Mouse (Mus musculus): Measurements from ENCODE around the gene Olfr1055. TPM values are rescaled to one million over a fixed set of nuclear protein-coding genes. Genes with fewer than 3 reads are reported as not detected.
"Not testable (repeated sequence)": the region's sequence is repeated elsewhere in the genome, so short reads cannot be mapped to it uniquely, and the experiment has no call there.

Gene Olfr1055
- polyA plus RNA-seq (2015; fragmentation: Nextera tagmentation; extraction: Ambion mirVana): not detected in 2 replicates

- H3K9ac ChIP-seq (replicated peaks; ENCODE audit: low read depth, low read length): no peak within 1 kb of the TSS
- no peaks in the 10 kb centered on the region for H3K36me3 ChIP-seq (ENCODE audit: control insufficient read depth, insufficient read depth)
- H3K27me3 ChIP-seq (replicated peaks; ENCODE audit: control insufficient read depth, insufficient read depth, low read length): no peaks in the 10 kb centered on the region
- WGBS: 96% methylated on average over 5 of the region's 5 CpGs
- H3K4me2 ChIP-seq (ENCODE audit: low read length): no peak within 1 kb of the TSS
- H3K9me3 ChIP-seq (ENCODE audit: control insufficient read depth, low read length): no peaks in the 10 kb centered on the region
- no peak for ATAC-seq
- no peaks in the 10 kb centered on the region for H3K4me1 ChIP-seq (replicated peaks; ENCODE audit: control insufficient read depth, insufficient read depth, low read length)
- H3K4me3 ChIP-seq (replicated peaks; ENCODE audit: low read length): no peak within 1 kb of the TSS
- no peak within 1 kb of the TSS for H3K27ac ChIP-seq (ENCODE audit: low read length)
Measured at GRCm38 (mm10) chr2:86350184-86350583, at the start of gene Olfr1055. TSS of gene Olfr1055 (minus strand) at chr2:86350284.

GRCm38 (mm10) chr2:86395114-86395513 is 45.0 kb upstream of the Olfr1055 start:
- Histone ChIP-seq H3K4me2 (ENCODE audit: low read length) (no peak overlapping the region), H3K27me3 (replicated peaks; ENCODE audit: control insufficient read depth, insufficient read depth, low read length) (no peaks in the 10 kb centered on the region), H3K9ac (replicated peaks; ENCODE audit: low read depth, low read length) (no peak overlapping the region), H3K36me3 (ENCODE audit: control insufficient read depth, insufficient read depth) (no peaks in the 10 kb centered on the region), H3K27ac (ENCODE audit: low read length) (no peak overlapping the region), H3K4me1 (replicated peaks; ENCODE audit: control insufficient read depth, insufficient read depth, low read length) (no peaks in the 10 kb centered on the region), H3K4me3 (replicated peaks; ENCODE audit: low read length) (no peak overlapping the region), H3K9me3 (ENCODE audit: control insufficient read depth, low read length) (no peaks in the 10 kb centered on the region)
- ATAC-seq: no peak
- 96% methylated on average over 2 of the region's 2 CpGs for WGBS

- not testable (repeated sequence) for H3K9ac ChIP-seq (replicated peaks; ENCODE audit: low read depth, low read length); H3K4me3 ChIP-seq (replicated peaks; ENCODE audit: low read length); H3K4me1 ChIP-seq (replicated peaks; ENCODE audit: control insufficient read depth, insufficient read depth, low read length); H3K4me2 ChIP-seq (ENCODE audit: low read length); H3K9me3 ChIP-seq (ENCODE audit: control insufficient read depth, low read length); H3K27me3 ChIP-seq (replicated peaks; ENCODE audit: control insufficient read depth, insufficient read depth, low read length); H3K27ac ChIP-seq (ENCODE audit: low read length); H3K36me3 ChIP-seq (ENCODE audit: control insufficient read depth, insufficient read depth); ATAC-seq
Measured at GRCm38 (mm10) chr2:86388461-86388860, 38.4 kb upstream of the Olfr1055 start, which contains the start of gene Olfr1058. TSS of gene Olfr1058 (minus strand) at chr2:86388561.

GRCm38 (mm10) chr2:86378293-86378692 is 28.2 kb upstream of the Olfr1055 start, which contains the start of gene Olfr1057:
TSS of gene Olfr1057 (minus strand) at chr2:86378393.
- Histone ChIP-seq H3K4me3 (replicated peaks; ENCODE audit: low read length) (no peak within 1 kb of the TSS), H3K9me3 (ENCODE audit: control insufficient read depth, low read length) (no peaks in the 10 kb centered on the region), H3K27me3 (replicated peaks; ENCODE audit: control insufficient read depth, insufficient read depth, low read length) (no peaks in the 10 kb centered on the region), H3K36me3 (ENCODE audit: control insufficient read depth, insufficient read depth) (no peaks in the 10 kb centered on the region), H3K4me2 (ENCODE audit: low read length) (no peak within 1 kb of the TSS), H3K4me1 (replicated peaks; ENCODE audit: control insufficient read depth, insufficient read depth, low read length) (no peaks in the 10 kb centered on the region), H3K9ac (replicated peaks; ENCODE audit: low read depth, low read length) (no peak within 1 kb of the TSS), H3K27ac (ENCODE audit: low read length) (no peak within 1 kb of the TSS)
- ATAC-seq: no peak

GRCm38 (mm10) chr2:86366342-86366741 is 16.3 kb upstream of the Olfr1055 start:
- not testable (repeated sequence) for H3K4me2 ChIP-seq (ENCODE audit: low read length); H3K36me3 ChIP-seq (ENCODE audit: control insufficient read depth, insufficient read depth); H3K9ac ChIP-seq (replicated peaks; ENCODE audit: low read depth, low read length); H3K4me3 ChIP-seq (replicated peaks; ENCODE audit: low read length); H3K4me1 ChIP-seq (replicated peaks; ENCODE audit: control insufficient read depth, insufficient read depth, low read length); H3K27ac ChIP-seq (ENCODE audit: low read length); H3K27me3 ChIP-seq (replicated peaks; ENCODE audit: control insufficient read depth, insufficient read depth, low read length); ATAC-seq; H3K9me3 ChIP-seq (ENCODE audit: control insufficient read depth, low read length)
- 60% methylated on average over 1 of the region's 6 CpGs for WGBS

GRCm38 (mm10) chr2:86362369-86362768 is 12.3 kb upstream of the Olfr1055 start, which contains the start of gene Olfr1056:
TSS of gene Olfr1056 (minus strand) at chr2:86362469.
- Histone ChIP-seq H3K9me3 (ENCODE audit: control insufficient read depth, low read length) (no peaks in the 10 kb centered on the region), H3K36me3 (ENCODE audit: control insufficient read depth, insufficient read depth) (no peaks in the 10 kb centered on the region), H3K4me2 (ENCODE audit: low read length) (no peak within 1 kb of the TSS), H3K9ac (replicated peaks; ENCODE audit: low read depth, low read length) (no peak within 1 kb of the TSS), H3K4me1 (replicated peaks; ENCODE audit: control insufficient read depth, insufficient read depth, low read length) (no peaks in the 10 kb centered on the region), H3K27ac (ENCODE audit: low read length) (no peak within 1 kb of the TSS), H3K27me3 (replicated peaks; ENCODE audit: control insufficient read depth, insufficient read depth, low read length) (no peaks in the 10 kb centered on the region), H3K4me3 (replicated peaks; ENCODE audit: low read length) (no peak within 1 kb of the TSS)
- ATAC-seq: no peak

GRCm38 (mm10) chr2:86351751-86352150 is 1.7 kb upstream of the Olfr1055 start:
- 78% methylated on average over 1 of the region's 1 CpGs for WGBS
- not testable (repeated sequence) for H3K27me3 ChIP-seq (replicated peaks; ENCODE audit: control insufficient read depth, insufficient read depth, low read length); H3K36me3 ChIP-seq (ENCODE audit: control insufficient read depth, insufficient read depth); H3K4me3 ChIP-seq (replicated peaks; ENCODE audit: low read length); ATAC-seq; H3K4me1 ChIP-seq (replicated peaks; ENCODE audit: control insufficient read depth, insufficient read depth, low read length); H3K9ac ChIP-seq (replicated peaks; ENCODE audit: low read depth, low read length); H3K27ac ChIP-seq (ENCODE audit: low read length); H3K4me2 ChIP-seq (ENCODE audit: low read length); H3K9me3 ChIP-seq (ENCODE audit: control insufficient read depth, low read length)

GRCm38 (mm10) chr2:86335333-86335732 is 14.8 kb downstream of the Olfr1055 start, which contains the start of gene Olfr1054:
TSS of gene Olfr1054 (minus strand) at chr2:86335433.
- Histone ChIP-seq H3K9me3 (ENCODE audit: control insufficient read depth, low read length) (no peaks in the 10 kb centered on the region), H3K4me2 (ENCODE audit: low read length) (no peak within 1 kb of the TSS), H3K36me3 (ENCODE audit: control insufficient read depth, insufficient read depth) (no peaks in the 10 kb centered on the region), H3K27me3 (replicated peaks; ENCODE audit: control insufficient read depth, insufficient read depth, low read length) (no peaks in the 10 kb centered on the region), H3K27ac (ENCODE audit: low read length) (no peak within 1 kb of the TSS), H3K9ac (replicated peaks; ENCODE audit: low read depth, low read length) (no peak within 1 kb of the TSS), H3K4me1 (replicated peaks; ENCODE audit: control insufficient read depth, insufficient read depth, low read length) (no peaks in the 10 kb centered on the region), H3K4me3 (replicated peaks; ENCODE audit: low read length) (no peak within 1 kb of the TSS)
- ATAC-seq: no peak
- 91% methylated on average over 3 of the region's 3 CpGs for WGBS

- Histone ChIP-seq H3K9ac (replicated peaks; ENCODE audit: low read depth, low read length) (no peak within 1 kb of the TSS), H3K27me3 (replicated peaks; ENCODE audit: control insufficient read depth, insufficient read depth, low read length) (no peaks in the 10 kb centered on the region), H3K4me1 (replicated peaks; ENCODE audit: control insufficient read depth, insufficient read depth, low read length) (no peaks in the 10 kb centered on the region), H3K27ac (ENCODE audit: low read length) (no peak within 1 kb of the TSS), H3K4me2 (ENCODE audit: low read length) (no peak within 1 kb of the TSS), H3K36me3 (ENCODE audit: control insufficient read depth, insufficient read depth) (no peaks in the 10 kb centered on the region), H3K9me3 (ENCODE audit: control insufficient read depth, low read length) (no peaks in the 10 kb centered on the region), H3K4me3 (replicated peaks; ENCODE audit: low read length) (no peak within 1 kb of the TSS)
- WGBS: 70% methylated on average over 3 of the region's 3 CpGs
- ATAC-seq: no peak
Measured at GRCm38 (mm10) chr2:86315184-86315583, 34.9 kb downstream of the Olfr1055 start, which contains the start of gene Olfr1053. TSS of gene Olfr1053 (minus strand) at chr2:86315284.
